Mouse (Mus musculus) C2C12 (cell line): ENCODE measurements around the gene Cul7.

Experiments
- CEBPB ChIP-seq: IDR thresholded peaks from one replicate; pipeline ENCODE4 v1.6.1; 2011; ENCODE audit warnings: low read depth, mild to moderate bottlenecking, control low read depth, moderate library complexity
- CTCF ChIP-seq: IDR thresholded peaks from one replicate; pipeline ENCODE4 v1.5.1; 2011; ENCODE audit not compliant: control insufficient read depth, insufficient read depth, insufficient read length
- MAX ChIP-seq: IDR thresholded peaks from one replicate; pipeline ENCODE4 v1.6.1; 2011; ENCODE audit warnings: mild to moderate bottlenecking, control low read depth
- MYOD1 ChIP-seq: IDR thresholded peaks from one replicate; pipeline ENCODE4 v1.6.1; 2011; ENCODE audit warnings: low read depth; ENCODE audit not compliant: control insufficient read depth, insufficient read length
- MYOG ChIP-seq: IDR thresholded peaks from one replicate; pipeline ENCODE4 v1.6.1; 2011; ENCODE audit not compliant: control insufficient read depth, insufficient read length; ENCODE audit errors: extremely low read depth
- USF1 ChIP-seq: IDR thresholded peaks from one replicate; pipeline ENCODE4 v1.6.1; 2011; ENCODE audit warnings: low read depth, mild to moderate bottlenecking, control low read depth, moderate library complexity

- no peak for TF ChIP-seq CTCF
- no peak for TF ChIP-seq MAX
- TF ChIP-seq USF1, result no peak
- TF ChIP-seq MYOG, result no peak
- no peak for TF ChIP-seq CEBPB
- no peak for TF ChIP-seq MYOD1
Measured at GRCm38 (mm10) chr17:46636831-46637523, 13.2 kb upstream of the Cul7 start.
